Mouse (Mus musculus) liver, embryonic 18 days (tissue): ENCODE data around the gene Vmn1r215. TPM values are rescaled to one million over a fixed set of nuclear protein-coding genes. Genes with fewer than 3 reads are reported as not detected.

Source experiments
- polyA plus RNA-seq: library from polyadenylated mRNA; depleted of rRNA; stranded (reverse); fragments of >200 nt; gene quantifications from 2 replicates; pipeline ENCODE4 v1.2.3, GENCODE M21; 2012; rRNA removed

The Vmn1r215 gene
- polyA plus RNA-seq = not detected in 2 replicates

DNA sequence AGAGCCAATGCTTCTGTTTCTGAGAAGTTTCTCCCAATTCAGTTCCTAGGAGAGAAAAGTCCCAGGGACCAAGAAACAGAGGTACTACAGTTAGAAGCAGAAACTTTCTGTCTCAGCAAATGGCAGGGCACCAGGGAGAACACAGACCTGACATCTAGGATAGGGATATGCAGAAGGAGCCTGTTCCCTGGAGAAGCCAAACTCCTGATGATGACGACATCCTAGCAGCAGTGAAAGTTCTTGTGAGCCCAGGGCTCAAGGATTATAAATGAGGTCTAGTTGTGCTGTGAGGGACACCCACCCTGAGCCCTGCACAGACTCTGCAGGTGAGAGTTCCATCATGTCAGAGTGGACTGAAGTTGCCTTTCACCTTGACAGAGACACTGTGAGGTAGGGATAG lies at the start of gene Vmn1r215:
TSS of gene Vmn1r215 (plus strand) at position 301 of the 400 bp plus-strand sequence.

GRCm38 (mm10) chr13:23030118-23030517 lies 37.7 kb upstream of the Vmn1r215 start, which contains the start of gene Vmn1r214:
Gene Vmn1r214, plus strand, starts transcription at chr13:23030418.

DNA sequence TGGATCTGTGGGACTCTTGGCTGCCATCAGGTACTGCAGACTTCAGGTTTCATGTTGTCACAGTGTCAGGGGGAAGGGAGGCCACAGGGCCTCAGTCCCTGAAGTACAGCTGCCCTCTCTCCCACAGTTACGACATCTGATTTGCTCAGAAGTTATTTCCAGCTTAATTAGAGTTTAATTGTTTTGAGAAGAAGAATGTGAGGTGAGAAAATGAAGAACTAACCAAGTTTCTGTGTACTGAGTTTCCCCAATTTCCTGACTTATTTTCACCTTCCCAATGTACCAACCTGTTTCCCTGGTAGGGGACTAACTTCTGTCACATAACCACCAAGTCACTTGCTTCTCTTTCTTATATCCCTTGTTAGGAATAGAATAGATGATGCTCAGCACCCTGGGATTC lies 50.3 kb downstream of the Vmn1r215 start, which contains the start of gene Vmn1r217:
TSS of gene Vmn1r217 (minus strand) at position 101 of the 400 bp plus-strand sequence.

Other genes with a start within 250 kb of the Vmn1r215 start
- gene Vmn1r210, start 236.7 kb upstream of the Vmn1r215 start, polyA plus RNA-seq = not detected in 2 replicates
- gene Vmn1r211, start 210.5 kb upstream of the Vmn1r215 start, polyA plus RNA-seq = not detected in 2 replicates
- gene Vmn1r212, start 183.8 kb upstream of the Vmn1r215 start, polyA plus RNA-seq = not detected in 2 replicates
- gene Vmn1r213, start 60.4 kb upstream of the Vmn1r215 start, polyA plus RNA-seq = not detected in 2 replicates
- gene Vmn1r214, start 37.6 kb upstream of the Vmn1r215 start, polyA plus RNA-seq = not detected in 2 replicates
- not detected in 2 replicates for gene Vmn1r217, start 50.2 kb downstream of the Vmn1r215 start, polyA plus RNA-seq
- not detected in 2 replicates for gene Vmn1r218, start 65.1 kb downstream of the Vmn1r215 start, polyA plus RNA-seq
- gene Vmn1r219, start 91.3 kb downstream of the Vmn1r215 start, polyA plus RNA-seq = not detected in 2 replicates
- gene Vmn1r220, start 120.0 kb downstream of the Vmn1r215 start, polyA plus RNA-seq = not detected in 2 replicates
- gene Vmn1r221, start 146.1 kb downstream of the Vmn1r215 start, polyA plus RNA-seq = not detected in 2 replicates
- not detected in 2 replicates for gene Vmn1r222, start 167.9 kb downstream of the Vmn1r215 start, polyA plus RNA-seq
- not detected in 2 replicates for gene Vmn1r223, start 179.1 kb downstream of the Vmn1r215 start, polyA plus RNA-seq